Mouse (Mus musculus) layer of hippocampus, postnatal 36 days (tissue): ENCODE results near the gene Ryr2. TPM values are rescaled to one million over a fixed set of nuclear protein-coding genes. Genes with fewer than 3 reads are reported as not detected.
"Not testable (repeated sequence)": the region's sequence is repeated elsewhere in the genome, so short reads cannot be mapped to it uniquely, and the experiment has no call there.

Source experiments
- DNase-seq, 2 experiments: peaks; one replicate each; pipeline ENCODE4 v3.0.0; 2022
- total RNA-seq, 2 experiments: library from RNA; stranded (reverse); gene quantifications; 2 replicates each; pipeline ENCODE4 v1.2.3; 2021

Gene Ryr2
- total RNA-seq, 2 experiments from 2014 or later, result 237 to 265 TPM

DNA sequence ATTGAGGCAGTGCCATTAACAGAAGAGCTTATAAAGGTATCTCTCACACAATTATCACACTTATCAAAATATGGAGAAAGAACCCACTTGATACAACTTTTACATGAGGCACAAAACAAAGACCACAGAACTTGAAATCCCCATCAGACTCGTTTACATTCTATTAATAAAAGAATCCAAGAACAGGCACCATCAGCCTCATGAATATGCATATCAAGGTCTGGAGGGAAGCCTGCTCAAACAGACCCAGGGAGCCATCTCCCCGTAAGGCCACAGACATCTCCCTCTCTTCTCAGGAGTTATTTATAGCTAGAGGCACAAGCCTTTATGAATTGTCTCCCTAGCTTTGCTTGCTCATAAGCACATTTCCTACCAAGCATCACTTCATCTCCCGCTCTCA lies 227.7 kb downstream of the Ryr2 start:
- no peak for DNase-seq

DNA sequence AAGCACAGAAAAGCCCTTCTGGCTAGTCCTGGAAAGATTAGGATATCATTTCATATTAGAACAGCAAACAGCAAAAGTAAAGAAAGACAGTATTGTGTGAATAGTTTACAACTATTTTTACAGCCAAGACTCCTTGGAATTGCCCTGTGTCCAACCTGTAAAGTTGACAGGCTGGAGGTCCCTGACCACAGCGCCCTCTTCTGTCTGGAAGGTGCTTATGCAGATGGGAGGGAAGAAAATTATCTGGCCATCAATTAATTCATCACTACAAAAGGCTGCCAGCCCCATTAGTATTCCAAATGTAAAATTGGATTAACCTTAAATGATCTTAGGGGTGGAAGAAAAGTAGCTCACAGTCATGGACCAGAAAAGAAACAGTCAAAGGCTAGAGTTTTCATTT lies 231.9 kb downstream of the Ryr2 start:
- DNase-seq, result no peak

DNA sequence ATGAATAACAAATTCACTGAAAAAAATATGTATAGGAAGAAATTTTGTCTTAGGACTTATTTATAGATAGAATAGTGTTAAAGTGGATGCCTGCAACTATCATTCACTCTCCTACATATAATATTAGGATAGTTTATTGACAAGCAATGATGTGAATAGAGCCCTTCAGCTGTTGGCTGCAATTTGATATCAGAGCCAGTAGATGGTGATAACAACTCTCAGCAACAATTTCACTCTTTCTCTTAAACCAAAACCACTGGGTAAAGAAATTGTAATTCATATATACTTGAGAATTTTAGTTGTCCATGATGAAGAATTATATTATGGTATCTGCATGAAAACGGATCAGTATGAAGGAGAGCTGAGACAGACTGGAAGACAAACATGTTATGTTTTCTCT lies 236.8 kb downstream of the Ryr2 start:
- DNase-seq, result no peak

DNA sequence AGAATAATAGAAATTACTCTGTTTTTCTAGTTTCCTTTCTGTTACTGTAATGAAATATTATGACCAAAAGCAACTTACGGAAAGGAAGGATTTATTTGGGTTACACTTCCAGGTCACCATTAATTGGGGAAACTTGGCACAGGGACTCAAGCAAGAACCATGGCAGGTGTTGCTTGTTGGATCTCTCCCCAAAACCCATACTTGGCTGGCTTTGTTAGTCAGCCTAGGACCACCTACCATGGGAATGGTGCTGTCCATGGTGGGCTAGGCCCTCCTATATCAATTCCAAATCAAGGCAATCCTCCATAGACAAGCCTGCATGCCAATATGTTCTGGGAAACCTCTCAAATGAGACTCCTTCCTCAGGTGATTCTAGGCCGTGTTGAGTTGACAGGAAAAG lies 237.3 kb downstream of the Ryr2 start:
- DNase-seq, result no peak

DNA sequence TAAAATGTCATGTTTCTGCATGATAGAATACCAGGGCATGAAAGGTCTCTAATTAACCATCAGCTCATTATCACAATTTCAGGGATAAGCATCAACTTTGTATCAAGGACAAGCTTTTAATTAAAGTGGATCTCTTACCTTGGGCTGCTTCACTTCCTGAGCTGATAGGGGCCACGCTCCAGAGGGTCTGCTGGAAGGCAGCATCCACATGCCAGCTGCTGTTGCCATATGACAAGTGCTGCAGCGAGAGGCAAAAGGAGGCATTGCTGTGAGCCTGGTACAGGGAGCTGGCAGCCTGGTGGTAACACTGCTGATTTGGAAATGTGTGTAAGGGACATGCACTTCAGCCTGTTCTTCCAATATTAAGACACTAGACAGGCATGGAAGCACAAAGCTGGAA lies 237.8 kb downstream of the Ryr2 start:
- no peak for DNase-seq

DNA sequence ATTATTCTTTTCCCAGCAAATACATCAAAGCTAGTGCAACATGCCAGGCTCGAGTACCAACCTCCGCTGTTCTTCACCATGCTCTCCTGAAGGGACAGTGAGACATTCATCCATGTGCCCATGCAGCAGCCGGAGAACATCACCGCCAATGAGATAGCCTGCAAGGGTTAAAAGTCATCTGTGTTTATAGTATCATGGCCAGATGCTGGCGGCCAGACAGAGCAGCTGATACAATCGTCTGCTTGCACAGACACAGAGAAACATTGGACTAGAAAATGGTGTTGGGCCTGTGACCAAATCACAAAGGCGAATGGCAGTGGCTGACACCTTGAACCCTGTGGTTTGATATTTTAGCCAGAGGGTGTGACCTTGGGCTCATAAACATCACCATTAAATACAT lies 238.7 kb downstream of the Ryr2 start:
- no peak for DNase-seq

DNA sequence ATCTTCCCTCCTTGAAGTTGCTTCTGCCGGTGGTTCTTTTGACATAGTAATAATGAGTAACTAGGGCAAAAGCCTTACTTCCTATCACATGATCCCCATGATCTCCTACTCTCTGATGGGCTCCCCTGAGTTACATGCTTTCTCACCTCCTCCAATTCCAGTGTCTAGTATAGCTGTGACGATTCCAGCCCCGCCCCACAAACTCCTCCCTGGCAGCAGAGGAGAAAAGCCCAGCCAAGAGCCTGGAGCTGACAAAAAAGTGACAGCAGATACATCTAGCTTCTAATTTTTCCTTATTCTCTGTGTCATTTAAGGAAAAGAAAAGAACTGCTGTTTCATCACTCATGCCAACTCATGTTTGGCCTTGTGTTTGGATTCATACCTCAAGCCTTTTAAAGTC lies 241.5 kb downstream of the Ryr2 start:
- DNase-seq, result no peak

DNA sequence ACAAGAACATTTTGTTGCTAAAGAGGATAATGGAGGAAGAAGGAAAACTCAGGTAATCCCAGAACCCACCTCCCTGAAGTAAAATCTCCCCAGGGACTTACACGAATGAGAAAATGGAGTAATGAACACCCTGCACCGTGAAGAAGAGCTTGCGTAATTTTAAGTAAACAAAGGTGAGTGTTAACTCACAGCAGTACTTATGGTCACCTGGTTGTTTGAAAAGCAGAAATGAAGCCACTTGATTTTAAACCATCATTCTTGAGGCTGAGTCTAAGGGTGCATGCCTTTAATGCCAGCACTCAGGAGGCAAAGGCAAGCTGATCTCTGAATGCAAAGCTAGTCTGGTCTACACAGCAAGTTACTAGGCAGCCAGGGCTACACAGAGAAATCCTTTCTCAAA lies 255.1 kb downstream of the Ryr2 start:
- no peak for DNase-seq

DNA sequence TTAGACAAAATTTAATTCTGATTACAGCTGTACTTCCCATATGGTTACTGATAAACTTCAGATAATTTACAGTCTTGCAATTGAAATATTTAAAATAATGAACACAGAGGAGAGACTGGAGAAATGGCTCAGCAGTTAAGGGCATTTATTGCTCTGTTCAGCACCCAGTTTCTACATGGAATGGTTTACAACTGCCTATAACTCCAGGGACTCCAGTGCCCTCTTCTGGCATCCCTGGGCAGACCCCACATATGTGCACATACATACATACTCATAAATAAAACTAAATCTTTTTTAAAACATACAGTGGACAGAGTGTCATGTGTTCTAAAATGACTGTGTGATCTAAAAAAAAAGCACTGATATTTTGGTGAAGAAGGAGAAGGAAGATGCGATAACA lies 262.9 kb downstream of the Ryr2 start:
- no peak for DNase-seq

DNA sequence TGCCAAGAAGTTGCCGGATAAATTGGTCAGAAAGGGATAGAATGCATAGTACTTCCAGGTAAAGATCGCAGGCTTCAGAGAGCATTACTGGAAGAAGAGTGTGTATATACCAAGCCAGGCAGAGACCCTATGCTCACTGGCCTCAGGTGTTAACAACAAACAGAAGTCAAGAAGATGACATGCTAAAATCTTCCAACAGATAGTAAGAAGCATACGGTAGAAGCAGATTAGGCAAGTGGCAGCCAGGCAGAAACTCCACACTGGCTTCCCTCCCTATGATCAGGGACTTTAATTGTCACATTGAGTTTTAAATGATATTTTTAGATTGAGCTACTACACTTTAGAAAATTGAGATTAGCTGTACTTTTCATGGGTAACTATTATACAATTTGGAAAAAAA lies 268.9 kb downstream of the Ryr2 start:
- no peak for DNase-seq

DNA sequence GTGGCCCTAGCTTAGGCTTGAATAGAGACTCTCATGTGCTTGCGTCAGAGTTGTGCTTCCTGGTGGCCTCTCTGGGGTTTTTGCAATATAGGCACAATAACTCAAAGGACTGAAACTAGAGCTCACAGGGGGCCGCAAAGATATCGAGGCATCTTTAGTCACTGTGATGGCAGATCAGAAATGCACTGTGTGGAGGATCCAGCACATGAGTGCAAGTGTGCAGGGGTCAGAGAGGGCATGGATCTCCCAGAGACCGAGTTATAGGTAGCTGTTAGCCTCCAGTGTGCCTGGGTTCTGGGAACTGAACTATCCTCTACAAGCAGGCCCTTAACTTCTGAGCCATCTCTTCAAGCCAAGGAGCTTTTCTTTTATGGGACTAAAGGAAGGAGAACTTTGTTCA lies 269.6 kb downstream of the Ryr2 start:
- DNase-seq, result no peak

DNA sequence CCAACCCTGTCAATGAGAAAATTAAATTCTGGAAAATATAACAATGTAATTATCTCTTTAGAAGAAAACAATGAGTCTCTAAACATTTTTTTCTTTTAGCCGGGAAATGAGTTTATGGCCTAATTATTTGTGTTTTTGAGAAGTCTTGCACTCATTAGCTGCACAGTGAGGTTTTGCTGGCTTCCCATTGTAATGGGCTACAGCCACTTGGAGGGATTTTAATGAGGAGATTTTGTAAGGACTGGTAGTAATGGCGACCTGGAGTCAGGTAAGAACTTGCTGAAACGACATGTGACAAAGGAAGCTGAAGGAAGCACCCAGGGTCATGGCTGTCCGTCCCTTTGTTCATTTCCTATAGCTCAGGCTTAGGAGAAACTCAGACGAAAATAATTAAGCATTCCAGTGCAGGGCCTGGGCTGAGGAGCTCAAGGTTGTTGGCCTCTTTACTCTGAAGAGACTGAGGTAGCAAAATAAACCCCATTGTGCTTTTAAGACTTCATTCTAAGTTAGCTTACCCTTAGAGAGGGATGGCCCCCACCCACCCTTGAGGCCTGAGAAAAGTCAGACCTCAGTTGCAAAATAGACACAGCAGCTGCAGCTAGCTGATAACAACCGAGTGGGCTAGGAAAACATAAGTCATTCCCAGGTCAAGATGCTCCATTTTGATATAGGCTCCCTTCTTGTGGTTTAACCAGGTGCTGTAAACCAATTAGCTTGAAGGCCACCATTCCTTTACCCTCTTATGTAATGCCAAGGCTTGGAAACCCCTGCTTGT lies 270.3 kb downstream of the Ryr2 start:
- DNase-seq, result no peak

DNA sequence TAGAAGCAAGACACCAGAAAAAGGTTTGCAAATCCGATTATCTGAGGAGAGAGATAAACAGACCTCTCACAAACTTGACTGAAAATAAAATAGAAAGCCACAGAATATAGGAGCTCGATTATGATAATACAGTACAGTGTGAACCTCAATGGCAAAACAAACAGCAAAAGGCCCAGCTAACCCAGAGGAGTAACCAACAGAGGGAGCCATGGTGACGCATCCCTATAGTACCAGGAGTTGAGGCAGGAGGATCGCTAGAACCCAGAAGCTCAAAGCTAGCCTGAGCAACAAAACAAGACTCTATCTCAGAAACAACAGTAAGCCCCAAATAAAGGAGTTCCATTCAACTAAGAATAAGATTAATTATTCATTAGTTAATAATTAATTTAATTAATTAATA lies 275.5 kb downstream of the Ryr2 start:
- no peak for DNase-seq

DNA sequence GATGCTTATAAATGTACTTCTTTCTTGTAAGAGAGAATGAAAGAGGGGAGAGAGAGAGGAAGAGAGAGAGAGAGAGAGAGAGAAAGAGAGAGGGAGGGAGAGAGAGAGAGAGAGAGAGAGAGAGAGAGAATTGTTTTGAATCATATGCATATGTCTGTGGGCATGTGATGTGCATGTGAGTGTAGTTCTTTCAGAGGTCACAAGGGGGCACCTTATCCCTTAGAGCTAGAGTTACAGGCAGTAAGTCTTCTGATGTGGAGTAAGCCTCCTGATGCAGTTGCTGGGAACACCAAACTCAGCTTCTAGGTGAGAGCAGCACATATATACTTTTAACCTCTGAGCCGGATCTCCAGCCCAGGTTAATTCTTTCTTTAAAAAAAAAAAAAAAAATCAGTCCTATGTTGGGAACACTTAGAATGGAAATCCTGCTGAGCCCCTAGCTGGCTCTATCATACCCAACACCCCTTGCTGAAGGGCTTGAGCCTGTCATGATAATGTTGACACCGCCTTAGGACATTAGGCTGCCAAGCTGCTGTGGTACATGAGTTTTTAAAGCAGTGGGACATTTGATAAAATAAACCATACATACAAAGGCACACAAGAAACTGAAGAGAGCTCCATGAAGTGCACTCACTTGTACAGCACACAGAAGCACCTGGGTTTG lies 281.1 kb downstream of the Ryr2 start:
- no peak for DNase-seq

DNA sequence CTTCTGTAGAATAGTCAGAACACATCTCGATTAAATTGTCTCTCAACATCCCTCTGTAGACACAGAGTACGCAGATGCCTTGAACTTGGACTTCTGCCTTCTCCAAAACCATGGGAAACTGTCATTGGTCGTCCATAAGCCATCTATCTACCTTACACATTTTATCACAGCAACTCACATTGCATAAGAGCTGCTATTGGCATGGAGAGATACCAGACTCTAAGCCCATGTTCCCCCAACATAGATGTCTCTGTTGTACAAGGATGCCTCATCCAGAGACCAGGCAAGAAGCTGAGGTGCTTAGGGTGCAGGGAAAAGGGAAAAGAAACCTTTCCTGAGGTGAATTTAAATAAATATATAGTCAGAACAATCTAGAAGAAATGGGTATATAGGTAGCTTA lies 288.0 kb downstream of the Ryr2 start:
- no peak for DNase-seq

DNA sequence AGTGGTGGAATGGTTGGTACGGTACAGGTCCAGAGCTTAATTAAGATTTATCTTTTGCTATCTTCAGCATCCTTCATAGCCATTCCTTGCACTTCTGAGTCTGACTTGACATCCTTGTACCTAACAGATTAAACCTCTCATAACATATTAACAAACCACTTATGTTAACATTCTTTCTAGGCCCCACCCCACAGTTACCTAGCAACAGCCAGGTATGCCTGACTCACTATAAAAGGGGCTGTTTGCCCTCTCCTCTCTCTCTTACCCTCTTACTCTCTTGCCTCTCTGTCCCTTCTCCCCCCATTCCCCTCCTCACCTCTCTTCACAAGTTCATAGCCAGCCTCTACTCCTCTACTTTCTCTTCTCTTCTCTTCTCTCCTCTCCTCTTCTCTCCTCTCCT lies 297.4 kb downstream of the Ryr2 start:
- not testable (repeated sequence) for DNase-seq

DNA sequence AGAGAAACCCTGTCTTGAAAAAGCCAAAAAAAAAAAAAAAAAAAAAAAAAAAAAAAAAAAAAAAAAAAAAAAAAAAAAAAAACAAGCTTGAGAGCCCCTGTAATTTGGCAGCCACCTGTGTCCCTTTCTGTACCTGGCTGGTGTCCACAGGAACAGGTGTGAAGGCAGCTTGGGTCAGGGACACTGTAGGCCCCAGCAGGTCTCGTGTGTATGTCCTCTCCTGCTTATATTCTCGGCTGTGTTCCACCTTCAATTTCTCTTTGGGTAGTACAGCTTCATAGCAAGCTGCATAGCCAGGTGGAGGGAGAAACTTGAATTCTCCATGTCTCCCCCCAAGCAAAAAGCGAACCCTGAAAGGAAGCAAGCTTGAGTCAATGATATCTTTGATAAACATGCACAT lies 314.2 kb downstream of the Ryr2 start:
- no peak for DNase-seq

DNA sequence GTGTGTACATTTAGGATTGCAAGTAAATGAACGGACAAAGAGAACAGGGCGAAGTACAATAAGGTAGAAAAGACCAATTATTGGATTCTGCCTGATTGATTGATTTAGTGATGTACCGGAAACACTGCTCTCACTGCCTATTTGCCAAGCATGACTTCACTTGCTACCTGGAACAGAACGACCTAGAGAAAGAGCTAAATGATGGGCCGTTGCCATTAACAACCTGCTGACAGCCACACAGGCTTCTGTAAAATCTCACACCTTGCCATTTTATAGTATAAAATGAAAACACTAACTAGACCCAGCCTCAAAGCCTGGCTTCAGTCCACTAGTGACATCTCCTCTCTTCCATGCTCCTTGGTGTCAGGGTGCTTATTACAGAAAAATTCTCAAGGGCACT lies 316.2 kb downstream of the Ryr2 start:
- DNase-seq, result no peak

DNA sequence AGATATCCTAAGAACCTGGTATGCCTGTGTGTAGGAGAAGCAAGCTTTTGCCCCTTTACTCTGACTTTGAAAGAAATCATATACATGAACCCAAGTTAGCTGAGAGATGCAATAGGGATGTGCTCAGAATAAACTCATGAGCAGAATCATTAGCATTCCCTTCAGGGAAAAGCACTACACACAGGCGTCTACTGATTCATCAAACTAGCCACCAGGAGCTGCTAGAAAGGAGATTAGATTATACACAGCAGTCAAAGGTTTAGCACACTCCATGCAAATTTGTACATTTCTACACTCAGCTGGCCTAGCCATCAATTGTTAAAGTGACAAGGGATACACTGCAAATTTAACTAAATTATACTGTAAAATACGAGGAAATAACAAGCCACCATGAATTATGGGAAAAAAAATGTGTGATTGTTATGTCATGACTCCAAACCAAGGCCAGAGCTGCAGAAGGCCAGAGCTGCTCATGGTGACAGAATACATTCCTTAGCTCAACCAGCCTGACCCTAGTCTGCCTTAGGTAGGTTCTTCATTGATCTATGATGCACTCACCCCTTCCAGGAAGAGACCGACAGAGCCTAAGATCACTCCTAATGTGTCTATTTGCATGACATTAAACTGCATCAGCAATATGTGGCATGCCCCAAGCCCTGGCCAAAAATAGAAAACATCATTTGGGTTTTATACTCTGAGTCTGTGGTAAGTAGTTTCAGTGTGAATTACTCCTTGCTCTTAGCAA lies 324.2 kb downstream of the Ryr2 start:
- DNase-seq, result no peak

DNA sequence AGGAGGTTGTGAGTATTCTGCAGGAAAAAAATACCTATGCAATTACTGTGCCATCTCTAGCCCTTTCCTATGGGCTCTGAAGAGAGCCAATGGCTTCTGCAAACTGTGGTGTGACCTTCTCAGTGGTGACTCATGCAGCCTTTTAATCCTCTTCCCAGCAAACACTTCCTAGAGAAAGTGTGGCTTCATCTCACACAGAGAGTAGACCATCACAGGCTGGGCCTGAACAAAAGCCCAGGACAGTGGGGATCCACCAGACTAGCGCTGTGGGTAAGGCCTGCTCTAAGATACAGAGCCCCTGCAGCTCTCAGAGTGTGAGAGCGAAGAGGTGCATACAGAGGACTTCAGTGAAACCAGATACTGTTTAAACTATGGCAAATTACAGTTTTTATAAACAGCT lies 325.7 kb downstream of the Ryr2 start:
- no peak for DNase-seq

DNA sequence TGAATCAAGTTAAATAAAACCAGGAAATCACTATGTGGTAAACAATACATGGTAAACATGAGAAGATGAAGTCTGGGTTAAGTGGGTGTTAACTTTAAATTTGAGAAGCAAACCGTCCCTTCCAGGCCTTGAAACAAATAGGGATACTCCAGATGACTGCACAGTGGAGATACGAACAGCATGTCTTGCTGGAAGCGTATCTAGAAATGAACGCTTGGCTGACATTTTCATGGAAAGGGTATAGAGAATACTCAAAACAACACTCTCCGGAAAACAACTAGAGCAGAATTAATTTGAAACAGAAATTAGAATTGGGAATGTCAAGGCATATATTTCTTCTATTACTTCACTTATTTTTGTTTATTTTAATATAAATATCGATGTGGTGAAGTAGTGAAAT lies 329.0 kb downstream of the Ryr2 start:
- DNase-seq, result no peak

DNA sequence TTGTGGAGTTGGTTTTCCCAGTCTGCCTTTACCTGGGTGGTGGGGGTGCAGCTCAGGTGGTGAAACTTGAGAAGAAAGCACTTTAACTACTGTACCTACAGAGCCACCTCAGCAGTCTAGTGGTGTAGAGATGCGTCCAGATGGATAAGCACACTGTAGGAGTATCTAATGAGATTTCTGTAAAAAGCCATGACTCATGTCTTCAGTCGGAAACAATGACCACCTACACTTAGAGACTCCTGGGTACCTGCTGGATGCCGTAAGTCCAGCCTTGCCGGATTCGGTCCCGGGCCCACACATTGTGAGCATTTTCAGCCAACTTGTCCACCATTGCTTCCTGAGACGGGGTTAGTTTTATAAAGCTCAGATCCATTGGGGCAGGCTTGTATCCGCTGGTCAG lies 334.6 kb downstream of the Ryr2 start:
- DNase-seq, result no peak

DNA sequence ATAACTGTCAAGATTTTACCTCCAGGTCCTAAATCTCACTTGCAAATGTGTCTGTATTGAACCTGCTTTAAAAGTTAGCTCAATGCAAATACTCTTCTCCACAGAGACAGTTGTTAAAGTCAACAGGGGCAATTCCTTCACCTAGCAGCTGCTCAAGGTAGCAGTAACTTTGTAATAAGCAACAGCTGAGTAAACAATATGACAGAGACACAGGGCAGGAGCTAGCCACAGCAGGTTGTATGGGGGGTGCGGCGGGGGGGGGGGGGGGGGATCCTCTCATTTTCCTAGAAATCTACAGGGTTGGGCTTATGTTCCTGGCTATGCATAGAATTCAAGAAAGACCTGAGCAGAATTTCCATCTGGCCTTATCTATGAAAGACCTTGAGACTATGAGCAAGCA lies 339.8 kb downstream of the Ryr2 start:
- DNase-seq, result no peak

DNA sequence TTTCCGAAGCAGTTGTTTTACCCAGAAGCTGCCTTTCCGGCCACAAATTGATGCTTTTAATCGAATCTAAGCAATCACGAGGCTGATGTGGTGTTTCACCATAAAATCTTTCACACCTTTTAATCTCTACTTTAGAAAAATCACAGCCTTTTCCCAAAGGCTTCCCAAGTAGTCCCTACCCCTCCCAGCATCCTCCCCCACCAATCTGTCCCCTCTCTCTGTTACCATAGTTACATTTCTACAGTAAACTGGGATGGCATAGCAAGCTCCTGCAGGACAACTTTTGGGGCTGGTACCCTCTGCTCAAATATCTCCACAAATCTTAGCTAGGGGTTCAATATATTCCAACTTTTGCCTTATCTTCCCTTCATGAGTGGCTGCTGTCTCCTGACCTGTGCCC lies 342.8 kb downstream of the Ryr2 start:
- DNase-seq, result peak in 1 of 2 experiments; percentile 19
